Mouse (Mus musculus) retina, adult 2 months (tissue): ENCODE results near the gene Psmg1.
A peak's percentile ranks its signal among the peaks of the same experiment; 100 is the strongest.
"Not testable (repeated sequence)": the region's sequence is repeated elsewhere in the genome, so short reads cannot be mapped to it uniquely, and the experiment has no call there.

ENCODE experiments used
- DNase-seq: peaks from one replicate; pipeline ENCODE4 v3.0.0-alpha.2; 2012; ENCODE audit warnings: low read depth, low spot score

Gene Psmg1

DNA sequence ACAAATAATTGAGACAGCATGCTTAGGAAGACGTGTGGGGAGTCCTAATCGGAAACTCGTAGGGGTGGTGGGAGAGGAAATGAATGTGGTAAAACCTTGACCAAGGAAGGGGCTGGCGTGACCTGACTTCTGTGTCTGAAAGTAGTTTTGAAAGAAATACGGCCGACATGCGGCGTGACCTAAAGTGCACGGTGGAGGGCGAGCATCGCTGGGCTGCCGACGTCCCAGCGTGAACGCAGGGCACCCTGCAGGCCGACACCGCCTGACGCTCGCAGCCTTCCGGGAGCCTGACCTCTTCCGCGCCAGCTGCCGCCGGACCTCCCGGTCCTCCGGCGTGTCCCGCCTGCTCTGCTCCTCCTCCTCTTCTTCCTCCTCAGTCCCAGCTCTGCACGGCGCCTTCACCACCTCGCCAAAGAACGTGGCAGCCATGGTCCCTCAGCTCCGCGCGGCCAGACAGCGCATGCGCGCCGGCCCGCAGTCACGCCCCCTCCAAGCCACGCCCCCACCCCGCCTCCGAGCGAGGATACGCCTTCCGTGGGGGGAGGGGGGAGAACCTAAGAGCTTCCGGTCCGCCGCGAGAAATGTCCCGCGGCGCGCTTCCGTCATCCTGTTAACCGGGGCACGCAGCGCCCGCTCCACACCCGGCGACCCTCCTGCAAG, at the start of gene Psmg1:
Gene Psmg1, minus strand, starts transcription at position 499 of the 660 bp plus-strand sequence.
- peak; percentile 89 for DNase-seq

GRCm38 (mm10) chr16:96039538-96039937, 48.8 kb upstream of the Psmg1 start:
- DNase-seq: no peak

DNA sequence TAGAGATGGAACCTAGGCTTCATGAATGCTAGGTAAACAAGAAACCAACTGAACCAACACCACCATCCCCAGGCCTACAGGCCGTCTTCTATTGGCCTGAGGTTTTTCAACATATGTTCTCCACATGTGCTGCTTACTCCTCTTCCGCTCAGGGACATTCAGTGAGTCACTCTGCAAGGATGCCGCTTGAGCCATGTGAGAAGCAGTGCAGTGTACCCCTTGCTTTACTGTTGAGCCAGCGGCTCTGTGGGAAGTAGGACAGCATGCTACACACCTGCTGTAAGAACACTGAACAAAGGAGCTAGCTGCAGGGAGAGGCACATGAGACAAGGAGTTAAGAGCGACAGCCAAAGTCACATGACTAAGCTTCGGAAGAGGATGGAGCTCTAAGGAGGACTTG, 43.7 kb upstream of the Psmg1 start:
- DNase-seq: no peak

- DNase-seq: no peak
These were observed 41.7 kb upstream of the Psmg1 start for GRCm38 (mm10) chr16:96032368-96033043.

DNA sequence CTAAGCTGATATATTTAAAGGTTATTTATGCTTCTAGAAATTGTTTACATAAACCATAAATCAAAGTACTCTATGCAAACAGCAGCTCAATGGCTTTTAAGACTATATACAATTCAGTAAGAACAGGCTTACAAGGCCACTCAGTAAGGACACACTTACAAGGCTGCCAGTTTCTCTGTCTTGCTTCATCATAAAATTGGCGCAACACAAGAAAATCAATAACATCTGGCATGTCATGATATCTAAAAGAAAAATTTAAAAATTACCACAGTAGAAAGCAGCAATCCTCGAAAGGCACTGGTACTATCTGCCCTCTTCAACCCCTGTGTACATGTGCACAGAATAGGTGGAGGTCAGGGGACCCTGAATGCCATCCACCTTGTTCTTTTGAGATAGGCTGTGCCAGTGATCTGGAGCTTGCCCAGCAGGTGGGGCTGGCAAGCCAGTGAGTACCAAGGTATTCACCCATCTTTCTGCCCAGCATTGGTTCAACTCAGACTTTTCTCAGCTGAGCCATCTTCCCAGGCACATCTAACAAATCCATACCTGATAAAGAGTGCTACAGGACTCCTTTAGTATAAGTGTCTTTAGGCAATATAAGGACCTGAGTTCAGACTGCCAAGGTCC, 39.8 kb upstream of the Psmg1 start:
- no peak for DNase-seq

GRCm38 (mm10) chr16:96026256-96026655, 35.5 kb upstream of the Psmg1 start:
- DNase-seq: no peak

DNA sequence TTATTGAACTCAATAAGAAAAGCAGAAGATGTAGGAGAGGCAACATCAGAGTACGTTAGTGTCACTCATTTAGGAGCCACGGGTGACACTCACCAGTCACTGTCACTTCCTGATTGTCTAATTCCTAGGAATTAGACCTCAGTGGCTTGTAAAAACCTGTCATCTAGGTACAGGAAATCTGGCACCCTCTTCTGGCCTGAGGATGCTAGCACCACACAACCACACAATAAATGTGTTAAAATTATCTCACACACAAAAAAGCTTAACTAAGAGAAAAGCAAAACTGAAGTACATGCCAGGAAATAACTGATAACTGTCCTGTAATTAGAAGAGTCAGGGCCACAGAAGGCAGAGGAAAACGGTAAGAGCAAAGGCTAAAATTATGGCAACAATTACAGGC, 34.5 kb upstream of the Psmg1 start:
- no peak for DNase-seq

DNA sequence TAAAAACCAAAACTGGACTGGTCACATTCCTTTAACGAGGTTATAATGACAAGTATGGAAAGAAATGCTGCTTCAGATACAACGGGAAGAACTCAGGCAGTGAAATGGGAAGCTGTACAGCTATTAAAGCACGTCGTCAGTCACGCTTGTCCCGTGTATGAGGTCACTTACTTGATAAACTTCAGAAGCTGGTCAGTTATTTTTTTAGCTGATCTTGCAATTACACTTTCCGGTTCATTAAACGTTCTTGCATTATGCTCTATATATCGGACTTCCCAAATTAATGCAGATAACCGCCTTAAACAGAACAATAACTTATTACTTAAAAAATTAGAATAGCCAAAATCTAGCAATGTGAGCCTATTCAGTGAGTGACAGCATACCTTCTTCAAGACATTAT, 30.3 kb upstream of the Psmg1 start:
- no peak for DNase-seq

GRCm38 (mm10) chr16:96009124-96009523, 18.4 kb upstream of the Psmg1 start:
- not testable (repeated sequence) for DNase-seq

DNA sequence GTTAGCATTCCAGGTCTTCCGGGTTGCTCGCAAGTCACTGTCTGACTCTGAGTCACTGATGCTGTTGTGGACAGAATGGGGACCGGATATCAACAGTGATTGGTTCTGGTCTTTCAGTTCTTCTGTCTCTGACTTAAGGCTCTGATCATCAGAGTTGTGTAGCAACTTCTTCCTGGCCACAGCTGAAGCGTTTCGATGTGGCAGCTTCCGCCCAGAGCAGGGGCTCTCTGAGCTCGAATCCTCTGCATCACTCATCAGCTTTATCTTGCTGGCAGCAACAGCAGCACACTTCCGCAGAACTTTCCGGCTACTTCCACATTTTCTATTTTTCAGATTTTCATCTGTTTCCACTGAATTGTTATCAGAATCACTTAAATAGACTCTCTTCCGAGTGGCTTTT, 13.5 kb upstream of the Psmg1 start:
- DNase-seq: not testable (repeated sequence)

DNA sequence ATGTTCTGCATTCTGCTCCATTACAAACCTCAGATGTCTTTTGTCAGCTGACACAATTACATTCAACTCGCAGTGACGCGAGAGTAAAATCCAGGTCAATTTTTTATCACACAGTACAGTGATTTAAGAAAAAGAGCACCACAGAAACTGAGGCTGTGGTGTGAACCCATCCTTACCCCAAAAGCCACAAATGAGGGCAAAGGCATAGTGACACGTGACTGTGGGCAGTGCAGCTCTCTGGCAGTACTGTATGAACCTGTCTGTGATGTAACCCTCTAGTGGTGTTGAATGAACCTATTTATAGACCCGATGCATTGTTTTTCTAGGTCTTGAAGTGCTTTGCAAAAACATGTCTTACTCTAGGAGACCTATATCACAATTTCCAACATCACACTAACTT, 8.5 kb upstream of the Psmg1 start:
- DNase-seq: no peak

GRCm38 (mm10) chr16:95996156-95996555, 5.4 kb upstream of the Psmg1 start:
- no peak for DNase-seq

- DNase-seq: not testable (repeated sequence)
These were observed 3.8 kb upstream of the Psmg1 start for GRCm38 (mm10) chr16:95994576-95994975.

DNA sequence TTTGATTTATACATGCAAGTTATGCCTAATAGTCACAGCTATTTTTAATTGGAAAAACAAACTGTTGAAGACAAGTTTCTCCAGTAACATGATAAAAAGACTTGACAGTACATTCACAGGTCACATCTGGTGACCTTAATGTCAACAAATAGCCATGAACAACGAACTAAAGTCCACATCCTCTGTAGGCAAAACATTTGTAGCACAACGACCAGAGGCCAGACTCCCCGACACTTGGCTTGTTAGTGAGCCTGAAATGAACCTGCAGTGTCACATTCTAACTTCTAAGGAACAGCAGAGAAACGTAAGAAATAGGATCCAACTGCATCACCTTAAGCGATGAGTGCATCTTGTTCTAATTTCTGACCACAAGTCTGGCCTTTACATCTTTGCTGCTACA, 1.8 kb upstream of the Psmg1 start:
- no peak for DNase-seq

DNA sequence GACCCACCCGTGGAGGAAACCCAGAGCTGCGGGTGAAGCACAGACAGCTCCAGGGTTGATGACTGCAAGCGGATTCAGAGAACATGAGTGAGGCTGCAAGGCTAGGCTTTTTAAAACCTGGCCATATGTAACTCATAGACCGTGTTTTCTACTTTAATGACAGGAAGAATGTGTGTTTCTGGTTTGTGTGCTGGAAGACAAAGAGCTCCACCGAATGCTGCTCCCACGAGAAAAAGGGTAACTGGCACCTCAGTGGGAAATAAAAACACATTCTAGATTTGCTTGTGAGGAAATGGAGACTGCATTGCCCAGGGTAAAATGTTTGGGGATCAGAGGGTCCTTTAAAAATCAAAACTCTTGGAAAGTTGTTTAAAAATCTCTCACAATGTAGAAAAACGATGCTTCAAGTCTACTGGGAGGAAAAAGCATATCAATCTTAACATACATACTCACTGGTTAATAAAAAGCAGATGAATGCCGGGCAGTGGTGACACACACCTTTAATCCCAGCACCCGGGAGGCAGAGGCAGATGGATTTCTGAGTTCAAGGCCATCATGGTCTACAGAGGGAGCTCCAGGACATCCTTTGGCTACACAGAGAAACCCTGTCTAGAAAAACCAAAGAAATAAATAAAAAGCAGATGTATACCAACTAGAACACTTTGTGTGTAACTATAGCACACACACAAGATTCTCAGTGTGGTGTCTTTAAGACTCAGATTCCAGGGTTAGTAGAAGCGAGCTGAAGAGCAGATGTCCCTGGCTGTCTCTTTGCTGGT, 551 bp upstream of the Psmg1 start:
- no peak for DNase-seq

DNA sequence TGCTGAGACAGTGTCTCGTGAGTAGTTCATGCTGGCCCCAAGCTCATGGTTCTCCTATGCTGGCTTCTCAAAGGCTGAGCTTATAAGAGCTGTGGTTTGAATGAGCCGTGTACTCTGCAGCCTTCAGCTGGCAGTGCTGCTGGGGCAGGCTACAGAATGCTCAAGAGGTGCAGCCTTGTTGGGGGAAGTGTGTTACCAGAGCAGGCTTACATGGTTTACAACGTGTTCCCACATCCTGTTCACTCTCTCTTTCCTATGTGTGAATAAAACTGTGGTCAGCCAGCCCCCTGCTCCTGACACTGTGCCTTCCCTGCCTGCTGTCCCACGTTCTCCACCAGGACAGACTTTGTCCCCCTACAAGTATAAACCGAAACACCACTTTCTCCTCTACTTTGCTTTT, 5.8 kb downstream of the Psmg1 start:
- no peak for DNase-seq

DNA sequence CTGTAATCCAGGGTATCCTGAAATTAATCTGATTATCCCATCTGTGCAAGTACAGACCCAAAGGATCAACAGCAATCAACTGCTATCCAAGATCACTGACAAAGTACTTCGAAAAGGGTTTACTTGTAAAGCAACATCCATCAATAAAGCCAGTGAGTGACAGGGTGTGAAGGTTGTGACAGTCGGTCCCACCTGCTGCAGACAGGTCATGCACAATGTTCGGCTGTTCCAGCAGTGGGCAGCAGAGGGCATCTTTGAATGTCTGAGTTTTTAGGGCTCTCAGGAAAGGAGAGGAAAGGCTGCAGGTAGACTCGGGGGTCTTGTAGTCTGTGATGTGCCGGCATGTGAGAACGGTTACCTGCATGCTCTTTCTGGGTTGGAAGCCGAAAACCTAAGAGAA, 7.2 kb downstream of the Psmg1 start:
- DNase-seq: peak; percentile 37

DNA sequence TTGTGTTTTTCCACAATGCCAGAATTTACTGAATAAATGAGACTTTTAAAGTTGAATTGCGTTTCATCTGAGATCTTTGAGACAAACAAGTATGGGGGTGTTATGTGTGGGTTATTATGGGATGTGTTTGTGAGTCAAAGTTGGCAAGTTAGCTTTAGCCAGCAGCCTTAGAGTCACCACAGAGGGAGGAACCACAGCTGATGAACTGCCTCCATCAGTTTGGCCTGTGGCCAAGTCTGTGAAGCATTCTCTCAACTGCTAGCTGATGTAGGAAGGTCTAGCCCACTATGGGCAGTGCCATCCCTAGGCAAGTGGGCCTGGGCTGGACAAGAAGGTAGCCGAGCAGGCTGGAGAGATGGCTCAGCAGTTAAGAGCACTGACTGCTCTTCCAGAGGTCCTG, 19.9 kb downstream of the Psmg1 start:
- no peak for DNase-seq

DNA sequence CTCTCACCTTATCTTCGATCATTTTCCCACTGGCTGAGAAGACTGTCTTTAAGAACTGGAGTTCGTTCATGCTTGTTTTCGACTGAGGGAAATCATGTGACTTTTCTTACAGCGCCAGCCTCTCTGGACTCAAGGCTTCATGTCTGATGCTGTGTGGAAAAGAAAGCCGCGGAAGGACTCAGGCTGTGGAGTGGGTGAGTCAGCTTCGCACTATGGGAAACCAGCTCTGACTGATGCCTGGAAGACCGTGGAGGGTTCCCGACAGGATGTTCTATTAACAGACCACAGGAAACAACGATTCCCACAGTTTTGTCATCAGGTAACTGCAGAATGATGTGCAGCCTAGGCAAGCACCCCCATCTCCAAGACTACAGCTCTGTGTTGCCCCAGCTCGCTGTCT, 23.3 kb downstream of the Psmg1 start:
- DNase-seq: no peak

GRCm38 (mm10) chr16:95964427-95965023, 26.2 kb downstream of the Psmg1 start:
- peak; percentile 6 for DNase-seq

- DNase-seq: not testable (repeated sequence)
These were observed 29.3 kb downstream of the Psmg1 start for GRCm38 (mm10) chr16:95961484-95961883.

DNA sequence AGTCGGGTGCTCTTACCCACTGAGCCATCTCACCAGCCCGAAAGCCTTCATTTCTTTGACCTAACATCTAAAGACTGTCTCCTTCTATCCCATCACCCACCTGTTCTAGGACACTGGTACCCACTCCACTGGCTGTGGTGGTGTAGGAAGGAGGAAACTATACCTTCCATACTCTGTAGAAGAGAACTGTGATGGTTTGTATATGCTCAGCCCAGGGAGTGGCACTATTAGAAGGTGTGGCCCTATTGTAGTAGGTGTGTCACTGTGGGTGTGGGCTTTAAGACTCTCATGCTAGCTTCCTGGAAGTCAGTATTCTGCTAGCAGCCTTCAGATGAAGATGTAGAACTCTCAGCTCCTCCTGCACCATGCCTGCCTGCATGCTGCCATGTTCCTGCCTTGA, 30.1 kb downstream of the Psmg1 start:
- DNase-seq: not testable (repeated sequence)
